Mouse (Mus musculus) neutrophil, adult 83 days (primary cell): ENCODE measurements around the gene Ube2h. TPM values are rescaled to one million over a fixed set of nuclear protein-coding genes. Genes with fewer than 3 reads are reported as not detected.

Experiments used
- total RNA-seq, 2 experiments: library from RNA; stranded (reverse); gene quantifications; one replicate each; pipeline ENCODE4 v1.2.4; 2023

The Ube2h gene
- total RNA-seq, result 10 to 100 TPM; 56.0 to 63.2 TPM

GRCm38 (mm10) chr6:30304399-30304917 is at the start of gene Ube2h:
Gene Ube2h, minus strand, starts transcription at chr6:30304539.

Other genes starting within 250 kb of the Ube2h start
- 10 to 100 TPM; 13.5 to 15.7 TPM for gene Zc3hc1, start 86.5 kb upstream of the Ube2h start, total RNA-seq
- 10 to 100 TPM; 28.1 to 31.7 TPM for gene Klhdc10, start 97.3 kb upstream of the Ube2h start, total RNA-seq
- gene Tmem209, start 205.2 kb upstream of the Ube2h start, total RNA-seq, result 10 to 100 TPM; 20.9 to 21.5 TPM
- 1 to 10 TPM in 1 of 2 experiments, under 1 TPM in 1; 0.81 to 1.7 TPM for gene Ssmem1, start 205.3 kb upstream of the Ube2h start, total RNA-seq
- gene Cpa2, start 237.0 kb upstream of the Ube2h start, total RNA-seq, result not detected